Mouse (Mus musculus) neural tube, embryonic 13.5 days (tissue): Measurements from ENCODE around the gene Epo. TPM values are rescaled to one million over a fixed set of nuclear protein-coding genes. Genes with fewer than 3 reads are reported as not detected.
A peak's percentile ranks its signal among the peaks of the same experiment; 100 is the strongest.

Source experiments
- ATAC-seq: fragments of 200-750 bp; cut with Nextera tagmentation; 2 replicates; pipeline ENCODE4 v1.8.0; 2017; ENCODE audit warnings: low read depth, mild to moderate bottlenecking, moderate TSS enrichment, moderate library complexity
- H3K27ac ChIP-seq: fragments of 300-500 bp; sonication (generic); replicated peaks from 2 replicates; pipeline ENCODE4 v1.5.1; 2015; ENCODE audit warnings: moderate library complexity, mild to moderate bottlenecking, inconsistent platforms
- H3K27me3 ChIP-seq: fragments of 300-500 bp; sonication (generic); 2 replicates; pipeline ENCODE4 v1.6.1; 2015; ENCODE audit warnings: mild to moderate bottlenecking, inconsistent platforms
- H3K36me3 ChIP-seq: fragments of 300-500 bp; sonication (generic); 2 replicates; pipeline ENCODE4 v1.6.1; 2015; ENCODE audit warnings: mild to moderate bottlenecking, inconsistent platforms
- H3K4me1 ChIP-seq: fragments of 300-500 bp; sonication (generic); replicated peaks from 2 replicates; pipeline ENCODE4 v1.6.1; 2015; ENCODE audit warnings: inconsistent platforms
- H3K4me2 ChIP-seq: fragments of 300-500 bp; sonication (generic); 2 replicates; pipeline ENCODE4 v1.6.1; 2015; ENCODE audit warnings: inconsistent platforms, mild to moderate bottlenecking, moderate library complexity
- H3K4me3 ChIP-seq: fragments of 300-500 bp; sonication (generic); 2 replicates; pipeline ENCODE4 v1.5.1; 2015; ENCODE audit warnings: mild to moderate bottlenecking, inconsistent platforms
- H3K9ac ChIP-seq: fragments of 300-500 bp; sonication (generic); 2 replicates; pipeline ENCODE4 v1.6.1; 2015; ENCODE audit warnings: moderate library complexity, mild to moderate bottlenecking, inconsistent platforms
- H3K9me3 ChIP-seq: fragments of 300-500 bp; sonication (generic); 2 replicates; pipeline ENCODE4 v1.6.1; 2016; ENCODE audit warnings: inconsistent platforms
- WGBS: fragments of 180-500 bp; shearing (Covaris S2); methylation state at CpG from one replicate; pipeline ENCODE4 v1.1.7; 2015; 5-methylcytosine and 5-hydroxymethylcytosine counted together
- polyA plus RNA-seq: library from polyadenylated mRNA; unstranded; fragments of >200 nt; fragmentation: Nextera tagmentation; extraction: Ambion mirVana; gene quantifications from 2 replicates; pipeline ENCODE4 v1.2.1, GENCODE M21; 2015

The Epo gene
- polyA plus RNA-seq, 1 experiment from 2014 or later: not detected

GRCm38 (mm10) chr5:137562965-137563364 lies 29.9 kb upstream of the Epo start:
- 79% methylated on average over 10 of the region's 10 CpGs for WGBS

GRCm38 (mm10) chr5:137561556-137561955 lies 28.5 kb upstream of the Epo start:
- no peaks in the 10 kb centered on the region for H3K4me1 ChIP-seq
- WGBS: 61% methylated on average over 6 of the region's 6 CpGs
- H3K4me3 ChIP-seq: no peak overlapping the region
- no peak for ATAC-seq
- H3K9ac ChIP-seq: no peak overlapping the region
- no peak overlapping the region for H3K27ac ChIP-seq
- no peak overlapping the region for H3K4me2 ChIP-seq
- peaks cover 28% of the 10 kb centered on the region for H3K36me3 ChIP-seq
- H3K27me3 ChIP-seq: no peaks in the 10 kb centered on the region; the same call in 1 of the 2 replicates
- H3K9me3 ChIP-seq: no peaks in the 10 kb centered on the region

More at GRCm38 (mm10) chr5:137562965-137563364, 29.9 kb upstream of the Epo start:
- ATAC-seq: no peak
- no peak overlapping the region for H3K4me2 ChIP-seq
- H3K4me3 ChIP-seq: no peak overlapping the region
- H3K9ac ChIP-seq: no peak overlapping the region
- no peaks in the 10 kb centered on the region; the same call in 1 of the 2 replicates for H3K27me3 ChIP-seq
- peaks cover 40% of the 10 kb centered on the region for H3K36me3 ChIP-seq
- H3K9me3 ChIP-seq: no peaks in the 10 kb centered on the region
- H3K4me1 ChIP-seq: no peaks in the 10 kb centered on the region
- H3K27ac ChIP-seq: no peak overlapping the region

- ATAC-seq: peak; percentile 54
- Histone ChIP-seq H3K9me3 (no peaks in the 10 kb centered on the region), H3K9ac (peak overlapping the region; percentile 89), H3K4me1 (peaks cover 27% of the 10 kb centered on the region), H3K4me2 (peak overlapping the region; percentile 69), H3K36me3 (no peaks in the 10 kb centered on the region), H3K4me3 (peak overlapping the region; percentile 68), H3K27me3 (peaks cover 4% of the 10 kb centered on the region), H3K27ac (peak overlapping the region; percentile 83)
- 48% methylated on average over 11 of the region's 11 CpGs for WGBS
These were observed 20.9 kb upstream of the Epo start for GRCm38 (mm10) chr5:137553898-137554297.

- no peaks in the 10 kb centered on the region for H3K9me3 ChIP-seq
- H3K4me1 ChIP-seq: peaks cover 27% of the 10 kb centered on the region
- no peaks in the 10 kb centered on the region for H3K36me3 ChIP-seq
- WGBS: 1% methylated on average over 35 of the region's 37 CpGs
- peak within 1 kb of the TSS; percentile 68 for H3K4me3 ChIP-seq
- peaks cover 4% of the 10 kb centered on the region for H3K27me3 ChIP-seq
- peak within 1 kb of the TSS; percentile 83 for H3K27ac ChIP-seq
- H3K4me2 ChIP-seq: peak within 1 kb of the TSS; percentile 69
- peak; percentile 95 for ATAC-seq
- peak within 1 kb of the TSS; percentile 89 for H3K9ac ChIP-seq
These were observed 20.4 kb upstream of the Epo start, which contains the start of gene Actl6b for GRCm38 (mm10) chr5:137553411-137553837. Actl6b (plus strand) TSS chr5:137553517.

- Histone ChIP-seq H3K36me3 (no peaks in the 10 kb centered on the region), H3K9ac (peak overlapping the region; percentile 89), H3K4me3 (peak overlapping the region; percentile 68), H3K27ac (peak overlapping the region; percentile 83), H3K4me1 (peaks cover 27% of the 10 kb centered on the region), H3K27me3 (peaks cover 4% of the 10 kb centered on the region; the same call in 1 of the 2 replicates), H3K9me3 (no peaks in the 10 kb centered on the region), H3K4me2 (peak overlapping the region; percentile 69)
- 23% methylated on average over 6 of the region's 6 CpGs for WGBS
- peak; percentile 75 for ATAC-seq
These were observed 20.0 kb upstream of the Epo start for GRCm38 (mm10) chr5:137553000-137553399.

GRCm38 (mm10) chr5:137551119-137551518 lies 18.1 kb upstream of the Epo start:
- Histone ChIP-seq H3K9ac (no peak overlapping the region), H3K27ac (no peak overlapping the region), H3K4me3 (no peak overlapping the region), H3K4me1 (peaks cover 27% of the 10 kb centered on the region), H3K4me2 (no peak overlapping the region), H3K27me3 (peaks cover 4% of the 10 kb centered on the region; the same call in 1 of the 2 replicates), H3K9me3 (no peaks in the 10 kb centered on the region), H3K36me3 (no peaks in the 10 kb centered on the region)
- 81% methylated on average over 5 of the region's 5 CpGs for WGBS
- ATAC-seq: no peak

GRCm38 (mm10) chr5:137549840-137550239 lies 16.8 kb upstream of the Epo start:
- H3K27ac ChIP-seq: no peak overlapping the region
- no peak overlapping the region for H3K9ac ChIP-seq
- ATAC-seq: no peak
- H3K4me2 ChIP-seq: no peak overlapping the region
- no peak overlapping the region for H3K4me3 ChIP-seq
- H3K9me3 ChIP-seq: no peaks in the 10 kb centered on the region
- no peaks in the 10 kb centered on the region for H3K36me3 ChIP-seq
- H3K4me1 ChIP-seq: peaks cover 19% of the 10 kb centered on the region
- H3K27me3 ChIP-seq: peaks cover 7% of the 10 kb centered on the region; the same call in 1 of the 2 replicates
- WGBS: 85% methylated on average over 2 of the region's 2 CpGs

- ATAC-seq: no peak
- no peak overlapping the region for H3K4me2 ChIP-seq
- 80% methylated on average over 4 of the region's 4 CpGs for WGBS
- H3K9ac ChIP-seq: no peak overlapping the region
- no peak overlapping the region for H3K4me3 ChIP-seq
- H3K27ac ChIP-seq: no peak overlapping the region
- no peaks in the 10 kb centered on the region for H3K4me1 ChIP-seq
- no peaks in the 10 kb centered on the region for H3K9me3 ChIP-seq
- H3K36me3 ChIP-seq: no peaks in the 10 kb centered on the region
- peaks cover 2% of the 10 kb centered on the region; the same call in 1 of the 2 replicates for H3K27me3 ChIP-seq
These were observed 12.6 kb upstream of the Epo start for GRCm38 (mm10) chr5:137545596-137545995.

- no peak for ATAC-seq
- Histone ChIP-seq H3K9ac (0 out of 2 replicates have a peak overlapping the region, but pooled peaks have one; percentile 5), H3K9me3 (no peaks in the 10 kb centered on the region), H3K4me3 (no peak overlapping the region), H3K36me3 (no peaks in the 10 kb centered on the region), H3K27me3 (peaks cover 2% of the 10 kb centered on the region; the same call in 1 of the 2 replicates), H3K27ac (no peak overlapping the region), H3K4me1 (no peaks in the 10 kb centered on the region), H3K4me2 (no peak overlapping the region)
- 61% methylated on average over 6 of the region's 6 CpGs for WGBS
These were observed 11.9 kb upstream of the Epo start for GRCm38 (mm10) chr5:137544926-137545325.

- Histone ChIP-seq H3K36me3 (no peaks in the 10 kb centered on the region), H3K4me1 (peaks cover 8% of the 10 kb centered on the region), H3K27me3 (peaks cover 2% of the 10 kb centered on the region; the same call in 1 of the 2 replicates), H3K9ac (no peak overlapping the region), H3K4me2 (no peak overlapping the region), H3K27ac (no peak overlapping the region), H3K9me3 (no peaks in the 10 kb centered on the region), H3K4me3 (no peak overlapping the region)
- ATAC-seq: no peak
- WGBS: 79% methylated on average over 5 of the region's 5 CpGs
These were observed 8.9 kb upstream of the Epo start for GRCm38 (mm10) chr5:137541768-137542540.

GRCm38 (mm10) chr5:137540991-137541390 lies 7.9 kb upstream of the Epo start:
- H3K36me3 ChIP-seq: no peaks in the 10 kb centered on the region
- no peak overlapping the region for H3K4me3 ChIP-seq
- H3K27ac ChIP-seq: no peak overlapping the region
- no peaks in the 10 kb centered on the region for H3K9me3 ChIP-seq
- no peak overlapping the region for H3K4me2 ChIP-seq
- H3K9ac ChIP-seq: no peak overlapping the region
- ATAC-seq: no peak
- peaks cover 8% of the 10 kb centered on the region for H3K4me1 ChIP-seq
- 81% methylated on average over 6 of the region's 6 CpGs for WGBS
- peaks cover 2% of the 10 kb centered on the region; the same call in 1 of the 2 replicates for H3K27me3 ChIP-seq

- 57% methylated on average over 7 of the region's 7 CpGs for WGBS
- Histone ChIP-seq H3K27me3 (no peaks in the 10 kb centered on the region), H3K9me3 (no peaks in the 10 kb centered on the region), H3K36me3 (no peaks in the 10 kb centered on the region), H3K9ac (no peak overlapping the region), H3K4me3 (no peak overlapping the region), H3K4me1 (peaks cover 8% of the 10 kb centered on the region), H3K4me2 (no peak overlapping the region), H3K27ac (no peak overlapping the region)
- ATAC-seq: 0 out of 2 replicates have a peak, but pooled peaks have one; percentile 53
These were observed 6.3 kb upstream of the Epo start for GRCm38 (mm10) chr5:137539291-137539801.
